Mouse (Mus musculus) heart, postnatal 0 days (tissue): ENCODE measurements around the gene Fam53b.

Experiments
- CTCF ChIP-seq: IDR thresholded peaks from 2 replicates; pipeline ENCODE4 v1.5.1; 2016; ENCODE audit warnings: antibody characterized with exemption, control low read depth, low read depth
- EP300 ChIP-seq: IDR thresholded peaks from 2 replicates; pipeline ENCODE4 v1.6.1; 2016; ENCODE audit warnings: antibody characterized with exemption, low read depth

- TF ChIP-seq CTCF, result 0 out of 2 replicates have a peak, but pooled peaks have one; percentile 25
- TF ChIP-seq EP300, result no peak
These were observed 38.6 kb upstream of the Fam53b start, which contains the start of gene Eef1akmt2 for GRCm38 (mm10) chr7:132852173-132852844.
